Mouse (Mus musculus): ENCODE results near the gene Gm28048. TPM values are rescaled to one million over a fixed set of nuclear protein-coding genes. Genes with fewer than 3 reads are reported as not detected.

Gm28048 gene
- polyA plus RNA-seq, 1 experiment from 2014 or later: 24.7 TPM

- Histone ChIP-seq H3K4me3 (ENCODE audit: low read length) (no peak overlapping the region), H3K27me3 (ENCODE audit: insufficient read depth, low read length) (no peaks in the 10 kb centered on the region), H3K4me1 (ENCODE audit: insufficient read depth, low read length) (peaks cover 6% of the 10 kb centered on the region), H3K4me2 (replicated peaks; ENCODE audit: low read depth, low read length) (peak overlapping the region; percentile 7), H3K9ac (replicated peaks; ENCODE audit: low read length) (no peak overlapping the region), H3K36me3 (ENCODE audit: insufficient read depth, low read length) (no peaks in the 10 kb centered on the region), H3K27ac (ENCODE audit: low read length) (peak overlapping the region; percentile 59), H3K9me3 (ENCODE audit: low read length) (no peaks in the 10 kb centered on the region)
- peak; percentile 65; the same call in 1 of the 2 replicates for ATAC-seq (ENCODE audit: low FRiP score, low TSS enrichment)
- 39% methylated on average over 7 of the region's 7 CpGs for WGBS
Measured at GRCm38 (mm10) chr11:22871628-22872306, 110.1 kb downstream of the Gm28048 start.

DNA sequence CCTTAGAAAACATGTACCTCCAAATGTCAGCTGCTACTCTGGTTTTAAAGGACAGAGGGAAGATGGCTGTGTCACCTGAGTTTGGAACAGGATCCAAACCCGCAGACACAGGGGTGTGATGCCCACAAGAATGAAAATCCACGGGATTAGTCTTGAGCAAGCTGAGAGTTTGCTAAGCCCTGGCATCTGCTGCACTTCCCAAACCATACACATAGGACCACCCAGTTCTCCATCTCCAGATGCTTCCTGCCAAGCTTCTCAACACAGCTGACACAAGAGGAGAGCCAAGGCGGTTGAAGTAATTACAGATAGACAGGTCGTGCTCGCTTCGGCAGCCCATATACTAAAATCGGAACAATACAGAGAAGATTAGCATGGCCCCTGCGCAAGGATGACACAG is 113.3 kb downstream of the Gm28048 start:
- 83% methylated on average over 8 of the region's 8 CpGs for WGBS
- Histone ChIP-seq H3K9ac (replicated peaks; ENCODE audit: low read length) (no peak overlapping the region), H3K4me3 (ENCODE audit: low read length) (no peak overlapping the region), H3K9me3 (ENCODE audit: low read length) (no peaks in the 10 kb centered on the region), H3K27ac (ENCODE audit: low read length) (no peak overlapping the region), H3K4me2 (replicated peaks; ENCODE audit: low read depth, low read length) (no peak overlapping the region), H3K4me1 (ENCODE audit: insufficient read depth, low read length) (peaks cover 6% of the 10 kb centered on the region), H3K36me3 (ENCODE audit: insufficient read depth, low read length) (no peaks in the 10 kb centered on the region), H3K27me3 (ENCODE audit: insufficient read depth, low read length) (peaks cover under 1% of the 10 kb centered on the region; the same call in 1 of the 2 replicates)
- no peak for ATAC-seq (ENCODE audit: low FRiP score, low TSS enrichment)

DNA sequence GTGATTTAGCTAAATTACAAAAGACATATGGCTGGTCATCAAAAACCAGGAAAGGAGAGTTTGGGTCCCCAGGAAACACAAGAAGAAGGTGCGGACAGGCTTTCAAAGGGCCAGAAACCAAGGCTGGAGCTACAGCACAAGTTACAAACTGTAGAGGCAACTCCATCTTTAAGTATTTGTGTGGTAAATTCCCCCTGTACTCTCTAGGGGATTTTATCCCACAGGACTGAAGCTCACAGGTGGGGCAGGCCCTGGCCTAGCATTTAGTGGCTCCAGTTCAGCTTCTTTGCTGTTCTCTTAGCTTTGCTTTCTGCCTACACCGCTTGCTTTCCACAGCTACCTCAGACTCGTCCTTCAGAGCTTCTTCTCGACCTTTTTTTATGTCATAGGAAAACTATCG is 114.2 kb downstream of the Gm28048 start:
- no peaks in the 10 kb centered on the region for H3K9me3 ChIP-seq (ENCODE audit: low read length)
- no peak overlapping the region for H3K4me2 ChIP-seq (replicated peaks; ENCODE audit: low read depth, low read length)
- H3K27me3 ChIP-seq (ENCODE audit: insufficient read depth, low read length): peaks cover 6% of the 10 kb centered on the region; the same call in 1 of the 2 replicates
- H3K9ac ChIP-seq (replicated peaks; ENCODE audit: low read length): no peak overlapping the region
- 92% methylated on average over 5 of the region's 5 CpGs for WGBS
- H3K36me3 ChIP-seq (ENCODE audit: insufficient read depth, low read length): no peaks in the 10 kb centered on the region
- ATAC-seq (ENCODE audit: low FRiP score, low TSS enrichment): no peak
- H3K27ac ChIP-seq (ENCODE audit: low read length): no peak overlapping the region
- H3K4me3 ChIP-seq (ENCODE audit: low read length): no peak overlapping the region
- H3K4me1 ChIP-seq (ENCODE audit: insufficient read depth, low read length): peaks cover 3% of the 10 kb centered on the region

DNA sequence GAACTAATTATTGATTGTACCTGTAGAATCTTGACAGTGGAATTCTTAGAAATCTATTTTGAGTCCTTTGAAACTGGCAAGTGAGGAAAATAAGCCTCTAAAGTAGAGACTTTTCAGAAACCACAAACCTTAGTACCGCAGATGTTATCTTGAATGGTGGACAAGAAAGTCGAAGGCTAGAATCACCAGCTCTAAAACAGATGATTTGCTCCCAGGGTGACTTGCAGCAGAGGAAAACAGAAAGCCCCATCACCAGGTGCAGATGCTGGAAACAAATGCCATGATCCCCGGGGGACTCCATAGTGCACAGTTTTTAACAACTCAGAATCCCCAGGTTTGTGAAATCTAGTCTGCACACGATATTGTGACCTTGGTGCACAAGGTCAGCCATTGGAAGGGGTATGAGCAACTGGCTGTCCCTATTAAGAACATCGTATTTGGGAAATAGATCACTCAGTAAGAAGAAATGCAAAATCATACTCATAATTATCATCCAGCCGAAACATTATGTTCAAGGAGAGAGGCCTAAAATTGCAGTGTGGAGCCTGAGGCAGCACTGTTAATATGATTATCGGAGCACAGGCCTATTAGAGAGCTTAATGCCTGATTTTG is 116.1 kb downstream of the Gm28048 start:
- 87% methylated on average over 7 of the region's 7 CpGs for WGBS
- ATAC-seq (ENCODE audit: low FRiP score, low TSS enrichment): no peak

DNA sequence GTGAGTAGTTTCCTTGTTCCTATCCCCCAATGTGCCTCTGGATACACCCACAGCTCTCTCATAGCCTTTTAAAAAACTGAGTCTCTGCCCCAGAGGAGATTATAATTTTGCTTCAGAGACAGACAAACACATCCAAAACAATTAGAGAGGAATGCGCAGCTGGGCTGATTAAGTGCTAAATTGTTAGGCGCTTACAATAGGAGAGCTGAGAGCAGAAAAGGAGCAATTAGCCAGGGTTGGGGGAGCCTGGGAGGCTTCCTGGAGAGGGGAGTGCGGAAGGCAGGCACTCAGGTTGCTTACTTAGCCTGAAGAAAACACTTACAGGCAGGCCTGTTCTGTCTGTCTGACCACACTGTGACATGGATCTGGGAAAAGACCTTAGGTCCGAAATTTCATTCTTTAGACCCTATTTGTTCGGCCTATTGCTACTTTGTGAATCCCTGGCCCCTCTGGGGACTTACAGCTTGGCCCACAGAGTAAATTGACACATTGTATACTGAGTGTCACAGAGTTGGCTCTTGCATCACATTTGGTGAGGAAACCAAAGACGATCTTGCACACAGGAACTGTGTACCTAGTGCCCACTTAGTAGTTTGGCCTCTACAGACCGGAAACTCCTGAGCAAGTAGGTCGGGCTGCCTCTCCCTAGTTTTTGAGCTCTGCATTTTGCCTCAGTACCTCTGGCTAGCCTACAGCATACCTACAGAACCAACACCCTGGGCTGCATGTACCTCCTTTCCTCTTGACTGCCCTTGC is 117.4 kb downstream of the Gm28048 start:
- Histone ChIP-seq H3K4me1 (ENCODE audit: insufficient read depth, low read length) (peaks cover 10% of the 10 kb centered on the region; the same call in 1 of the 2 replicates), H3K36me3 (ENCODE audit: insufficient read depth, low read length) (no peaks in the 10 kb centered on the region), H3K27me3 (ENCODE audit: insufficient read depth, low read length) (peaks cover 9% of the 10 kb centered on the region; the same call in 1 of the 2 replicates), H3K4me3 (ENCODE audit: low read length) (no peak overlapping the region), H3K27ac (ENCODE audit: low read length) (no peak overlapping the region), H3K4me2 (replicated peaks; ENCODE audit: low read depth, low read length) (no peak overlapping the region), H3K9me3 (ENCODE audit: low read length) (no peaks in the 10 kb centered on the region), H3K9ac (replicated peaks; ENCODE audit: low read length) (no peak overlapping the region)
- 71% methylated on average over 8 of the region's 8 CpGs for WGBS
- no peak for ATAC-seq (ENCODE audit: low FRiP score, low TSS enrichment)

More for the DNA sequence above, 116.1 kb downstream of the Gm28048 start:
- H3K9ac ChIP-seq (replicated peaks; ENCODE audit: low read length): no peak overlapping the region
- peaks cover 9% of the 10 kb centered on the region; the same call in 1 of the 2 replicates for H3K27me3 ChIP-seq (ENCODE audit: insufficient read depth, low read length)
- H3K4me1 ChIP-seq (ENCODE audit: insufficient read depth, low read length): peaks cover 2% of the 10 kb centered on the region; the same call in 1 of the 2 replicates
- no peak overlapping the region for H3K4me3 ChIP-seq (ENCODE audit: low read length)
- H3K27ac ChIP-seq (ENCODE audit: low read length): no peak overlapping the region
- no peaks in the 10 kb centered on the region for H3K36me3 ChIP-seq (ENCODE audit: insufficient read depth, low read length)
- no peak overlapping the region for H3K4me2 ChIP-seq (replicated peaks; ENCODE audit: low read depth, low read length)
- no peaks in the 10 kb centered on the region for H3K9me3 ChIP-seq (ENCODE audit: low read length)

GRCm38 (mm10) chr11:22863581-22863980 is 118.3 kb downstream of the Gm28048 start:
- no peaks in the 10 kb centered on the region for H3K9me3 ChIP-seq (ENCODE audit: low read length)
- WGBS: 51% methylated on average over 4 of the region's 4 CpGs
- H3K4me1 ChIP-seq (ENCODE audit: insufficient read depth, low read length): peaks cover 14% of the 10 kb centered on the region
- no peak overlapping the region for H3K4me2 ChIP-seq (replicated peaks; ENCODE audit: low read depth, low read length)
- no peak for ATAC-seq (ENCODE audit: low FRiP score, low TSS enrichment)
- peaks cover 9% of the 10 kb centered on the region; the same call in 1 of the 2 replicates for H3K27me3 ChIP-seq (ENCODE audit: insufficient read depth, low read length)
- H3K36me3 ChIP-seq (ENCODE audit: insufficient read depth, low read length): no peaks in the 10 kb centered on the region
- no peak overlapping the region for H3K4me3 ChIP-seq (ENCODE audit: low read length)
- no peak overlapping the region for H3K27ac ChIP-seq (ENCODE audit: low read length)
- no peak overlapping the region for H3K9ac ChIP-seq (replicated peaks; ENCODE audit: low read length)

GRCm38 (mm10) chr11:22861315-22861714 is 120.6 kb downstream of the Gm28048 start:
- no peaks in the 10 kb centered on the region for H3K9me3 ChIP-seq (ENCODE audit: low read length)
- WGBS: 56% methylated on average over 4 of the region's 4 CpGs
- no peak for ATAC-seq (ENCODE audit: low FRiP score, low TSS enrichment)

GRCm38 (mm10) chr11:22860335-22861227 is 121.3 kb downstream of the Gm28048 start, which contains the start of gene B3gnt2:
TSS of gene B3gnt2 (minus strand) at chr11:22860961.
- no peaks in the 10 kb centered on the region for H3K9me3 ChIP-seq (ENCODE audit: low read length)
- H3K4me3 ChIP-seq (ENCODE audit: low read length): peak within 1 kb of the TSS; percentile 90
- H3K27ac ChIP-seq (ENCODE audit: low read length): peak within 1 kb of the TSS; percentile 91
- H3K27me3 ChIP-seq (ENCODE audit: insufficient read depth, low read length): peaks cover 23% of the 10 kb centered on the region; the same call in 1 of the 2 replicates
- peak within 1 kb of the TSS; percentile 87 for H3K9ac ChIP-seq (replicated peaks; ENCODE audit: low read length)
- ATAC-seq (ENCODE audit: low FRiP score, low TSS enrichment): peak; percentile 28
- peak within 1 kb of the TSS; percentile 93 for H3K4me2 ChIP-seq (replicated peaks; ENCODE audit: low read depth, low read length)
- H3K36me3 ChIP-seq (ENCODE audit: insufficient read depth, low read length): no peaks in the 10 kb centered on the region
- WGBS: 4% methylated on average over 40 of the region's 41 CpGs
- peaks cover 30% of the 10 kb centered on the region for H3K4me1 ChIP-seq (ENCODE audit: insufficient read depth, low read length)

More at GRCm38 (mm10) chr11:22861315-22861714, 120.6 kb downstream of the Gm28048 start:
- Histone ChIP-seq H3K9ac (replicated peaks; ENCODE audit: low read length) (no peak overlapping the region), H3K4me1 (ENCODE audit: insufficient read depth, low read length) (peaks cover 27% of the 10 kb centered on the region), H3K4me2 (replicated peaks; ENCODE audit: low read depth, low read length) (no peak overlapping the region; the same call in 1 of the 2 replicates), H3K27ac (ENCODE audit: low read length) (no peak overlapping the region), H3K36me3 (ENCODE audit: insufficient read depth, low read length) (no peaks in the 10 kb centered on the region), H3K4me3 (ENCODE audit: low read length) (no peak overlapping the region), H3K27me3 (ENCODE audit: insufficient read depth, low read length) (peaks cover 23% of the 10 kb centered on the region; the same call in 1 of the 2 replicates)
